Mouse (Mus musculus) hindbrain, embryonic 13.5 days (tissue): ENCODE measurements around the gene Mansc1. TPM values are rescaled to one million over a fixed set of nuclear protein-coding genes. Genes with fewer than 3 reads are reported as not detected.

Experiments
- ATAC-seq: fragments of 200-750 bp; cut with Nextera tagmentation; 2 replicates; pipeline ENCODE4 v1.8.0; 2017; ENCODE audit warnings: moderate TSS enrichment; ENCODE audit not compliant: low FRiP score
- H3K27ac ChIP-seq: fragments of 300-500 bp; sonication (generic); 2 replicates; pipeline ENCODE4 v1.5.1; 2015; ENCODE audit warnings: inconsistent platforms, mild to moderate bottlenecking, moderate library complexity
- H3K27me3 ChIP-seq: fragments of 300-500 bp; sonication (generic); 2 replicates; pipeline ENCODE4 v1.6.1; 2015; ENCODE audit warnings: mild to moderate bottlenecking, inconsistent platforms
- H3K36me3 ChIP-seq: fragments of 300-500 bp; sonication (generic); 2 replicates; pipeline ENCODE4 v1.6.1; 2015; ENCODE audit warnings: mild to moderate bottlenecking, inconsistent platforms
- H3K4me1 ChIP-seq: fragments of 300-500 bp; sonication (generic); replicated peaks from 2 replicates; pipeline ENCODE4 v1.6.1; 2015; ENCODE audit warnings: inconsistent platforms
- H3K4me2 ChIP-seq: fragments of 300-500 bp; sonication (generic); 2 replicates; pipeline ENCODE4 v1.6.1; 2015; ENCODE audit warnings: inconsistent platforms, mild to moderate bottlenecking, moderate library complexity
- H3K4me3 ChIP-seq: fragments of 300-500 bp; sonication (generic); 2 replicates; pipeline ENCODE4 v1.5.1; 2015; ENCODE audit warnings: mild to moderate bottlenecking, inconsistent platforms
- H3K9ac ChIP-seq: fragments of 300-500 bp; sonication (generic); 2 replicates; pipeline ENCODE4 v1.6.1; 2015; ENCODE audit warnings: mild to moderate bottlenecking, inconsistent platforms
- H3K9me3 ChIP-seq: fragments of 300-500 bp; sonication (generic); 2 replicates; pipeline ENCODE4 v1.6.1; 2016; ENCODE audit warnings: inconsistent platforms
- WGBS: fragments of 180-500 bp; shearing (Covaris S2); methylation state at CpG from one replicate; pipeline ENCODE4 v1.1.7; 2015; 5-methylcytosine and 5-hydroxymethylcytosine counted together
- polyA plus RNA-seq: library from polyadenylated mRNA; unstranded; fragments of >200 nt; fragmentation: Nextera tagmentation; extraction: Ambion mirVana; gene quantifications from 2 replicates; pipeline ENCODE4 v1.2.1, GENCODE M21; 2015

Gene Mansc1
- polyA plus RNA-seq, 1 experiment from 2014 or later, result 0.95 TPM

GRCm38 (mm10) chr6:134632756-134633155 is 468 bp upstream of the Mansc1 start:
- 39% methylated on average over 5 of the region's 5 CpGs for WGBS
- H3K9ac ChIP-seq, result peak overlapping the region; percentile 72; the same call in 1 of the 2 replicates

GRCm38 (mm10) chr6:134630447-134630846 is 1.8 kb downstream of the Mansc1 start:
- 73% methylated on average over 9 of the region's 9 CpGs for WGBS
- Histone ChIP-seq H3K4me2 (no peak overlapping the region), H3K4me1 (peaks cover 13% of the 10 kb centered on the region), H3K9ac (no peak overlapping the region), H3K4me3 (no peak overlapping the region), H3K36me3 (no peaks in the 10 kb centered on the region), H3K9me3 (no peaks in the 10 kb centered on the region), H3K27me3 (peaks cover 32% of the 10 kb centered on the region), H3K27ac (no peak overlapping the region)
- ATAC-seq, result no peak

More at GRCm38 (mm10) chr6:134632756-134633155, 468 bp upstream of the Mansc1 start:
- H3K4me2 ChIP-seq, result peak overlapping the region; percentile 85
- H3K27ac ChIP-seq, result no peak overlapping the region
- no peaks in the 10 kb centered on the region for H3K36me3 ChIP-seq
- H3K4me3 ChIP-seq, result peak overlapping the region; percentile 48
- no peaks in the 10 kb centered on the region for H3K9me3 ChIP-seq
- H3K4me1 ChIP-seq, result peaks cover 13% of the 10 kb centered on the region
- H3K27me3 ChIP-seq, result peaks cover 32% of the 10 kb centered on the region
- no peak for ATAC-seq

DNA sequence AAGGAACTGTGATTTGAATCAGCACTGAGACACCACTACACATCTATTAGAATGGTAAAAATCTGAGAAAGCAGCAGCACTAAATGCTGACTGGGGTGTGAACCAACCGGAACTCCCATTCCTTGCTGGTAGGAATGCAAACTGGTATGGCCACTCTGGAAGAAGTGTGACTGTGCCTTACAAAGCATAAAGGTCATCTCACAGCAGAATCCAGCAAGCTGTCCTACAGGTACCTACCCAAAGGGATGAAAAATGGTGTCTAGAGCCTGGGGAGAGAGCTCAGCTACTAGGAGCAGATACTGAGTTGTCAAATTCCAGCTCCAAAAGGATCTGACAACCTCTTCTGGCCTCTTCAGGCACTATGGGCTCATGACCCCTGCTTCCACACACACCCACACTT is 5.7 kb downstream of the Mansc1 start:
- H3K27ac ChIP-seq, result no peak overlapping the region
- H3K27me3 ChIP-seq, result peaks cover 12% of the 10 kb centered on the region
- H3K4me3 ChIP-seq, result no peak overlapping the region
- H3K4me2 ChIP-seq, result no peak overlapping the region
- H3K36me3 ChIP-seq, result no peaks in the 10 kb centered on the region
- H3K9ac ChIP-seq, result no peak overlapping the region
- ATAC-seq, result no peak
- H3K9me3 ChIP-seq, result no peaks in the 10 kb centered on the region
- 89% methylated on average over 1 of the region's 1 CpGs for WGBS
- H3K4me1 ChIP-seq, result peaks cover under 1% of the 10 kb centered on the region; the same call in 1 of the 2 replicates

- no peak for ATAC-seq
- H3K9me3 ChIP-seq, result no peaks in the 10 kb centered on the region
- no peaks in the 10 kb centered on the region for H3K4me1 ChIP-seq
- no peak overlapping the region for H3K4me3 ChIP-seq
- H3K9ac ChIP-seq, result no peak overlapping the region
- H3K27me3 ChIP-seq, result 0 out of 2 replicates have a peak, but pooled peaks cover under 1% of the 10 kb centered on the region
- no peak overlapping the region for H3K4me2 ChIP-seq
- no peaks in the 10 kb centered on the region for H3K36me3 ChIP-seq
- WGBS, result 60% methylated on average over 12 of the region's 12 CpGs
- H3K27ac ChIP-seq, result no peak overlapping the region
These were observed 6.9 kb downstream of the Mansc1 start for GRCm38 (mm10) chr6:134625431-134625830.

GRCm38 (mm10) chr6:134621552-134621949 is 10.7 kb downstream of the Mansc1 start:
- WGBS, result 82% methylated on average over 14 of the region's 14 CpGs
- no peak overlapping the region for H3K4me3 ChIP-seq
- H3K36me3 ChIP-seq, result no peaks in the 10 kb centered on the region
- H3K4me2 ChIP-seq, result no peak overlapping the region
- H3K27me3 ChIP-seq, result no peaks in the 10 kb centered on the region
- H3K27ac ChIP-seq, result no peak overlapping the region
- no peaks in the 10 kb centered on the region for H3K4me1 ChIP-seq
- no peak for ATAC-seq
- H3K9me3 ChIP-seq, result no peaks in the 10 kb centered on the region
- no peak overlapping the region for H3K9ac ChIP-seq

GRCm38 (mm10) chr6:134620846-134621551 is 11.3 kb downstream of the Mansc1 start:
- no peak overlapping the region for H3K9ac ChIP-seq
- no peak overlapping the region for H3K27ac ChIP-seq
- no peak overlapping the region for H3K4me3 ChIP-seq
- no peak overlapping the region for H3K4me2 ChIP-seq
- no peaks in the 10 kb centered on the region for H3K9me3 ChIP-seq
- H3K36me3 ChIP-seq, result no peaks in the 10 kb centered on the region
- H3K4me1 ChIP-seq, result no peaks in the 10 kb centered on the region
- H3K27me3 ChIP-seq, result no peaks in the 10 kb centered on the region
- ATAC-seq, result no peak
- 66% methylated on average over 6 of the region's 6 CpGs for WGBS

DNA sequence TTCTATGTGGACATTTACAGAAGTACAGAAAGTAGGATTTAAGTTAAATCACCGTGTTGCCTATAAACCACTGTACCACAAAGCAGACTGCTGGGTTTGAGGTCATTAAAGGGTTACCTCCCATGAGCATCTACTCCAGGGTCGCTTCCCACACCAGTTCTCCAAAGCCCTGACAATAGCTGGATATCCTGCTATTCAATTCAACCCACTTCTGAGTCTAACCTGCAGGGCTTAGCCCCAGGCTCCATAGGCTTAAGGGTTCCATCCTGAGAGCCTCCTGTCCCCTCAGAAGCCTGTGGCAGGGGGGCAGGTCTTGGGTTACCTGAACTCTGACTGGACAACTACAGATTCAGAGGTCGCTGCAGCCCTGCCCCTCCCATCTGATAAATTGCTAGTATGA is 12.2 kb downstream of the Mansc1 start:
- Histone ChIP-seq H3K36me3 (no peaks in the 10 kb centered on the region), H3K9me3 (no peaks in the 10 kb centered on the region), H3K4me3 (no peak overlapping the region), H3K9ac (no peak overlapping the region), H3K4me1 (no peaks in the 10 kb centered on the region), H3K27ac (no peak overlapping the region), H3K4me2 (no peak overlapping the region), H3K27me3 (no peaks in the 10 kb centered on the region)
- WGBS, result 65% methylated on average over 3 of the region's 3 CpGs
- no peak for ATAC-seq

DNA sequence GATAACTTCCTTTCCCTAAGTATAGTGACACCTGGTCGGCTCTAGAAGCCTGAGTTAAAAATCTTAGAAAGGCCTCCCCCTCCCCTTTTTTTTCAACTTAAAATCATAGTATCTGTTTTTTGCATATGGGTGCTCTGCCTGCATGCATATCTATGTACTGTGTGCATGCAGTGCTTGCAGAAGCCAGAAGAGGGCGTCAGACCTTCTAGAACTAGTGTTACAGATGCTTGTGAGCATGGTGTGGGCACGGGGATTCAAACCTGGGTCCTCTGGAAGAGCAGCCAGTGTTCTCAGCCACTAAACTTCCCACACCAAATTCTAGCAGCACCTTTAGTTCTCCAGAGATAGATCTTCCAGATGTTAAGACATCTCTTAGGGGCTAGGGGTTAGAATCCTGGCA is 14.7 kb downstream of the Mansc1 start:
- Histone ChIP-seq H3K4me3 (no peak overlapping the region), H3K27me3 (no peaks in the 10 kb centered on the region), H3K4me2 (no peak overlapping the region), H3K27ac (no peak overlapping the region), H3K9ac (no peak overlapping the region), H3K9me3 (no peaks in the 10 kb centered on the region), H3K4me1 (0 out of 2 replicates have a peak, but pooled peaks cover 3% of the 10 kb centered on the region), H3K36me3 (no peaks in the 10 kb centered on the region)
- no peak for ATAC-seq
- 58% methylated on average over 3 of the region's 3 CpGs for WGBS

GRCm38 (mm10) chr6:134614723-134615648 is 17.3 kb downstream of the Mansc1 start:
- WGBS, result 23% methylated on average over 16 of the region's 16 CpGs
- H3K4me2 ChIP-seq, result no peak overlapping the region

GRCm38 (mm10) chr6:134614322-134614721 is 18.0 kb downstream of the Mansc1 start:
- no peak overlapping the region for H3K9ac ChIP-seq
- H3K27me3 ChIP-seq, result no peaks in the 10 kb centered on the region
- H3K4me3 ChIP-seq, result no peak overlapping the region
- 0 out of 2 replicates have a peak, but pooled peaks cover 3% of the 10 kb centered on the region for H3K4me1 ChIP-seq
- ATAC-seq, result no peak
- no peak overlapping the region for H3K4me2 ChIP-seq
- 83% methylated on average over 4 of the region's 4 CpGs for WGBS
- no peaks in the 10 kb centered on the region for H3K36me3 ChIP-seq
- H3K27ac ChIP-seq, result no peak overlapping the region
- H3K9me3 ChIP-seq, result no peaks in the 10 kb centered on the region

More at GRCm38 (mm10) chr6:134614723-134615648, 17.3 kb downstream of the Mansc1 start:
- ATAC-seq, result peak; percentile 72; the same call in 1 of the 2 replicates
- Histone ChIP-seq H3K36me3 (no peaks in the 10 kb centered on the region), H3K27ac (no peak overlapping the region), H3K4me1 (0 out of 2 replicates have a peak, but pooled peaks cover 3% of the 10 kb centered on the region), H3K9ac (no peak overlapping the region), H3K4me3 (no peak overlapping the region), H3K9me3 (no peaks in the 10 kb centered on the region), H3K27me3 (no peaks in the 10 kb centered on the region)

GRCm38 (mm10) chr6:134611896-134612295 is 20.4 kb downstream of the Mansc1 start:
- no peak for ATAC-seq
- Histone ChIP-seq H3K4me3 (no peak overlapping the region), H3K4me1 (peaks cover 3% of the 10 kb centered on the region; the same call in 1 of the 2 replicates), H3K9me3 (no peaks in the 10 kb centered on the region), H3K4me2 (no peak overlapping the region), H3K36me3 (no peaks in the 10 kb centered on the region), H3K9ac (no peak overlapping the region), H3K27ac (no peak overlapping the region), H3K27me3 (no peaks in the 10 kb centered on the region)
- 81% methylated on average over 13 of the region's 13 CpGs for WGBS

DNA sequence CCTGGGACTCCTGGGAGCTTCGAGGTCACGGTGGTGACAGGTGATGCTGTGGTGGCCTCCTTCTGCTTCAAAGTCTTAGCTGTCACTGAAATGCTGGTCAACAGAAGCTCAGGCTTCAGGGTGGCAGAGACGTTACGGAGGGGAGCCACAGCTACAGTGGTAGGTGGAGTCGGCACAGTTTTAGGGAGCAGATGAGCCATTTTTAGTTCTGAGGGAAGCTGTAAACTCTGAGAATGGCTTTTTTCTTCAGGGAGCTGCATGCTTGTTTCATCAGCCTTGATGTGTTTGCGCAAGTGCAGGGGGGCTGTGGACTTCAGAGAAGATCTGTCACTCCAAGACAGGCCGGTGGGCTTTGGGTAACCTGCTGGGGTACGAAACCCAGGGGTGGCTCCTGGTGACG is 21.9 kb downstream of the Mansc1 start:
- Histone ChIP-seq H3K4me3 (no peak overlapping the region), H3K36me3 (no peaks in the 10 kb centered on the region), H3K9ac (no peak overlapping the region), H3K4me1 (peaks cover 6% of the 10 kb centered on the region; the same call in 1 of the 2 replicates), H3K27ac (no peak overlapping the region), H3K27me3 (no peaks in the 10 kb centered on the region), H3K9me3 (no peaks in the 10 kb centered on the region), H3K4me2 (no peak overlapping the region)
- WGBS, result 90% methylated on average over 9 of the region's 9 CpGs
- no peak for ATAC-seq
